ENCODE assay signal across 18 mouse cellular contexts in genomic region chr4:138824161-138824560, GRCm38 (mm10). TPM values are rescaled to one million over a fixed set of nuclear protein-coding genes. Genes with fewer than 3 reads are reported as not detected.
DNase-seq lines count a peak whose midpoint lies in the region; ATAC-seq and TF ChIP-seq lines count a peak whose summit lies in the region.
"Not testable (repeated sequence)": the region's sequence is repeated elsewhere in the genome, so short reads cannot be mapped to it uniquely, and the experiment has no call there.
"Had no signal": no experiment of that assay in that cellular context is flagged by ENCODE, and none has a peak within 500 bp of the region (broad histone marks: within the 10 kb centered on the region; RNA-seq: fewer than 3 reads in every experiment).

No protein-coding gene starts in this region.

- peaks cover 32% of the 10 kb centered on the region for H3K4me1 ChIP-seq in E14TG2a.4 (replicated peaks; ENCODE audit: low read depth, low read length)
- not testable (repeated sequence) for H3K4me1 ChIP-seq in intestine, postnatal 0 days (replicated peaks; ENCODE audit: control insufficient read depth, insufficient read depth, low read length); lung, postnatal 0 days (ENCODE audit: insufficient read depth, low read depth, low read length); stomach, postnatal 0 days (replicated peaks; ENCODE audit: control insufficient read depth, insufficient read depth)

- not testable (repeated sequence) for H3K27me3 ChIP-seq in E14TG2a.4 (ENCODE audit: insufficient read depth, low read length); intestine, postnatal 0 days (replicated peaks; ENCODE audit: control insufficient read depth, insufficient read depth, low read length); lung, postnatal 0 days (replicated peaks; ENCODE audit: insufficient read depth, low read length); stomach, postnatal 0 days (ENCODE audit: control insufficient read depth, insufficient read depth, low read length)

- WGBS in intestine, postnatal 0 days = 82% methylated on average over 2 of the region's 2 CpGs
- WGBS in lung, postnatal 0 days = 72% methylated on average over 2 of the region's 2 CpGs
- 79% methylated on average over 2 of the region's 2 CpGs for WGBS in stomach, postnatal 0 days

- ATAC-seq in intestine, postnatal 0 days; lung, postnatal 0 days; stomach, postnatal 0 days (ENCODE audit: low FRiP score, low TSS enrichment): not testable (repeated sequence)

- H3K9ac ChIP-seq in intestine, postnatal 0 days (ENCODE audit: low read depth, low read length); lung, postnatal 0 days (replicated peaks; ENCODE audit: low read depth); stomach, postnatal 0 days (ENCODE audit: low read length): not testable (repeated sequence)

- H3K36me3 ChIP-seq in E14TG2a.4 (ENCODE audit: insufficient read depth, low read length); intestine, postnatal 0 days (ENCODE audit: control insufficient read depth, insufficient read depth); lung, postnatal 0 days (ENCODE audit: insufficient read depth, low read length); stomach, postnatal 0 days (ENCODE audit: control insufficient read depth, insufficient read depth, low read length): not testable (repeated sequence)

- H3K4me3 ChIP-seq in E14TG2a.4 (replicated peaks; ENCODE audit: low read length); intestine, postnatal 0 days (ENCODE audit: low read depth, low read length); lung, postnatal 0 days (ENCODE audit: low read depth, low read length); stomach, postnatal 0 days (ENCODE audit: low read depth, low read length): not testable (repeated sequence)

- H3K4me2 ChIP-seq in intestine, postnatal 0 days (replicated peaks; ENCODE audit: low read depth); lung, postnatal 0 days (replicated peaks; ENCODE audit: low read depth, low read length); stomach, postnatal 0 days (replicated peaks; ENCODE audit: low read depth): not testable (repeated sequence)

- TF ChIP-seq CTCF in E14TG2a.4 (conservative IDR thresholded peaks at IDR 0.05; ENCODE audit: low read length) = peak; percentile 23; the same call in 1 of the 2 replicates
- 0 out of 2 replicates have a peak, but pooled peaks have one; percentile 12 for TF ChIP-seq CTCF in intestine, postnatal 0 days (IDR thresholded peaks at IDR 0.05; ENCODE audit: low read depth)
- TF ChIP-seq CTCF in lung, postnatal 0 days (IDR thresholded peaks at IDR 0.05) = 0 out of 2 replicates have a peak, but pooled peaks have one; percentile 5
- peak; percentile 19; the same call in 1 of the 2 replicates for TF ChIP-seq CTCF in stomach, postnatal 0 days (IDR thresholded peaks at IDR 0.05; ENCODE audit: low read depth)

- not testable (repeated sequence) for TF ChIP-seq EP300 in lung, postnatal 0 days (IDR thresholded peaks at IDR 0.05); stomach, postnatal 0 days (optimal IDR thresholded peaks at IDR 0.05)

- DNase-seq in ES-CJ7 (ENCODE audit: low read depth, low spot score) (peak; percentile 56), R1 (ENCODE audit: low read depth, low spot score) (peak; percentile 75)
- DNase-seq in lung, postnatal 0 days (ENCODE audit: low spot score); stomach, postnatal 0 days (ENCODE audit: low spot score): not testable (repeated sequence)

- H3K27ac ChIP-seq in intestine, postnatal 0 days (ENCODE audit: low read depth, low read length); lung, postnatal 0 days (ENCODE audit: low read length); stomach, postnatal 0 days (replicated peaks): not testable (repeated sequence)

- peaks cover 14% of the 10 kb centered on the region for H3K9me3 ChIP-seq in E14TG2a.4 (ENCODE audit: low read length)
- not testable (repeated sequence) for H3K9me3 ChIP-seq in intestine, postnatal 0 days (ENCODE audit: control insufficient read depth); lung, postnatal 0 days (ENCODE audit: low read length); stomach, postnatal 0 days (ENCODE audit: control insufficient read depth, low read length)

RNA-seq across cellular contexts. Expression of gene Pla2g5, which starts 39.1 kb away (rescaled TPM):
- polyA plus RNA-seq in intestine, postnatal 0 days (2015; fragmentation: Nextera tagmentation; extraction: Ambion mirVana) = 0.22 and 0.39 TPM in 2 replicates
- 0.29 TPM in 1 of 2 replicates, not detected in the other for polyA plus RNA-seq in lung, postnatal 0 days (2015; fragmentation: Nextera tagmentation; extraction: Ambion mirVana)
- 0.28 and 0.34 TPM in 2 replicates for polyA plus RNA-seq in stomach, postnatal 0 days (2015; fragmentation: Nextera tagmentation; extraction: Ambion mirVana)
- polyA plus RNA-seq: activated CD4-positive, CD25-positive, alpha-beta regulatory T cell, adult 4 months; CD4-positive, CD25-positive, alpha-beta regulatory T cell, adult 4 months had no signal

RNA-seq across cellular contexts. Expression of gene Pla2g2d, which starts 48.6 kb away (rescaled TPM):
- 1.5 and 2.3 TPM in 2 replicates for polyA plus RNA-seq in intestine, postnatal 0 days (2015; fragmentation: Nextera tagmentation; extraction: Ambion mirVana)
- not detected in 2 replicates for polyA plus RNA-seq in lung, postnatal 0 days (2015; fragmentation: Nextera tagmentation; extraction: Ambion mirVana)
- polyA plus RNA-seq in stomach, postnatal 0 days (2015; fragmentation: Nextera tagmentation; extraction: Ambion mirVana) = 0.21 and 0.27 TPM in 2 replicates
- polyA plus RNA-seq: forebrain, embryonic 11.5 days; forebrain, embryonic 15.5 days had no signal

RNA-seq across cellular contexts. Expression of gene Gm13030, which starts 49.6 kb away (rescaled TPM):
- not detected in 2 replicates for polyA plus RNA-seq in intestine, postnatal 0 days (2015; fragmentation: Nextera tagmentation; extraction: Ambion mirVana)
- polyA plus RNA-seq in lung, postnatal 0 days (2015; fragmentation: Nextera tagmentation; extraction: Ambion mirVana) = not detected in 2 replicates
- polyA plus RNA-seq in stomach, postnatal 0 days (2015; fragmentation: Nextera tagmentation; extraction: Ambion mirVana) = not detected in 2 replicates
- polyA plus RNA-seq: activated CD4-positive, CD25-positive, alpha-beta regulatory T cell, adult 4 months; CD4-positive, CD25-positive, alpha-beta regulatory T cell, adult 4 months; cerebellum, adult 2 months; cortical plate, adult 2 months; embryonic facial prominence, embryonic 10.5 days; embryonic facial prominence, embryonic 12.5 days; embryonic facial prominence, embryonic 14.5 days; forebrain, embryonic 11.5 days; forebrain, embryonic 13.5 days; forebrain, embryonic 15.5 days; forebrain, postnatal 0 days; Patski had no signal

RNA-seq across cellular contexts. Expression of gene Pla2g2e, which starts 53.6 kb away (rescaled TPM):
- 0.30 and 0.52 TPM in 2 replicates for polyA plus RNA-seq in intestine, postnatal 0 days (2015; fragmentation: Nextera tagmentation; extraction: Ambion mirVana)
- polyA plus RNA-seq in lung, postnatal 0 days (2015; fragmentation: Nextera tagmentation; extraction: Ambion mirVana) = not detected in 2 replicates
- 0.22 TPM in 1 of 2 replicates, not detected in the other for polyA plus RNA-seq in stomach, postnatal 0 days (2015; fragmentation: Nextera tagmentation; extraction: Ambion mirVana)
- polyA plus RNA-seq: activated CD4-positive, CD25-positive, alpha-beta regulatory T cell, adult 4 months; CD4-positive, CD25-positive, alpha-beta regulatory T cell, adult 4 months; cerebellum, adult 2 months; cortical plate, adult 2 months; embryonic facial prominence, embryonic 10.5 days; embryonic facial prominence, embryonic 12.5 days; forebrain, embryonic 11.5 days; forebrain, embryonic 13.5 days; forebrain, embryonic 15.5 days; forebrain, postnatal 0 days; Patski had no signal
